Mouse (Mus musculus) macrophage (primary cell): ENCODE data around the gene Tlr13. TPM values are rescaled to one million over a fixed set of nuclear protein-coding genes. Genes with fewer than 3 reads are reported as not detected.

Experiments
- H3K27ac ChIP-seq: fragments of 350-480 bp; formaldehyde crosslinking; 2 replicates; pipeline ENCODE4 v1.9.0; 2021
- H3K36me3 ChIP-seq: fragments of 350-480 bp; formaldehyde crosslinking; 2 replicates; pipeline ENCODE4 v1.9.0; 2021; ENCODE audit errors: inconsistent target
- H3K4me3 ChIP-seq: fragments of 350-480 bp; formaldehyde crosslinking; 2 replicates; pipeline ENCODE4 v1.9.0; 2021; ENCODE audit errors: inconsistent target
- H3K79me2 ChIP-seq: fragments of 350-480 bp; formaldehyde crosslinking; 2 replicates; pipeline ENCODE4 v1.9.0; 2021; ENCODE audit errors: inconsistent target
- WGBS: methylation state at CpG from one replicate; pipeline ENCODE4 v1.1.7; 2026; ENCODE audit warnings: inconsistent platforms; ENCODE audit not compliant: missing documents; 5-methylcytosine and 5-hydroxymethylcytosine counted together
- polyA plus RNA-seq: library from polyadenylated mRNA; stranded (reverse); fragments of 250-400 nt; gene quantifications from 3 replicates; pipeline ENCODE4 v1.2.4, GENCODE M21; 2018; ENCODE audit warnings: inconsistent platforms

Tlr13 gene
- polyA plus RNA-seq, 1 experiment from 2014 or later, result 283 TPM

DNA sequence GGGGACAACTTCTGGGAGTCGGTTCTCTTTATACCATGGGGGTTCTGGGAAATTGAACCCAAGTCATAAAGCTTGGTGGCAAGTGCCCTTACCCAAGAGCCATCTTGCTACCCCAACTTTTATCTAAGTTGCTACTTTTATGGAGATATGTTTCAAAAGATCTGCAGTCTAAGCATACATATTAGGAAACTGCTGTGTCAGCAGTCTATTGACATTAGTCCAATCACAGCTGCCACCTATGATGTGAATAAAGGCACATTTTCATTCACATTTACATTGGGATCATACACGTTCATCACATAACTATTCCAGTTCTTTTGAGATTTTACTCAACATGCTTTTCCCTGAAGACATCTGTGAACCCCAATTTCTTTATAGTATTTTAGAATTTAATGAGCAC lies 66.1 kb downstream of the Tlr13 start:
- Histone ChIP-seq H3K36me3 (no peaks in the 10 kb centered on the region), H3K79me2 (no peaks in the 10 kb centered on the region), H3K27ac (no peak overlapping the region), H3K4me3 (no peak overlapping the region)
- 85% methylated on average over 2 of the region's 2 CpGs for WGBS

Other genes with a start within 250 kb of the Tlr13 start
- gene Atrx, start 213.8 kb upstream of the Tlr13 start, polyA plus RNA-seq, result 37.2 to 43.0 TPM (median 39.2 TPM) in 3 replicates
- 39.1 to 52.0 TPM (median 40.0 TPM) in 3 replicates for gene Magt1, start 131.3 kb upstream of the Tlr13 start, polyA plus RNA-seq
- 110 to 158 TPM (median 123 TPM) in 3 replicates for gene Cox7b, start 127.5 kb upstream of the Tlr13 start, polyA plus RNA-seq
- gene Atp7a, start 115.9 kb upstream of the Tlr13 start, polyA plus RNA-seq, result 13.6 to 26.1 TPM (median 17.4 TPM) in 3 replicates
- gene Pgk1, start 43.9 kb downstream of the Tlr13 start, polyA plus RNA-seq, result 180 to 539 TPM (median 250 TPM) in 3 replicates
- 11.9 to 22.7 TPM (median 13.2 TPM) in 3 replicates for gene Taf9b, start 78.0 kb downstream of the Tlr13 start, polyA plus RNA-seq
- gene Fnd3c2, start 112.2 kb downstream of the Tlr13 start, polyA plus RNA-seq, result not detected in 3 replicates